Mouse (Mus musculus): ENCODE data around the gene Shroom1.
A peak's percentile ranks its signal among the peaks of the same experiment; 100 is the strongest.
"Not testable (repeated sequence)": the region's sequence is repeated elsewhere in the genome, so short reads cannot be mapped to it uniquely, and the experiment has no call there.

Shroom1 gene

DNA sequence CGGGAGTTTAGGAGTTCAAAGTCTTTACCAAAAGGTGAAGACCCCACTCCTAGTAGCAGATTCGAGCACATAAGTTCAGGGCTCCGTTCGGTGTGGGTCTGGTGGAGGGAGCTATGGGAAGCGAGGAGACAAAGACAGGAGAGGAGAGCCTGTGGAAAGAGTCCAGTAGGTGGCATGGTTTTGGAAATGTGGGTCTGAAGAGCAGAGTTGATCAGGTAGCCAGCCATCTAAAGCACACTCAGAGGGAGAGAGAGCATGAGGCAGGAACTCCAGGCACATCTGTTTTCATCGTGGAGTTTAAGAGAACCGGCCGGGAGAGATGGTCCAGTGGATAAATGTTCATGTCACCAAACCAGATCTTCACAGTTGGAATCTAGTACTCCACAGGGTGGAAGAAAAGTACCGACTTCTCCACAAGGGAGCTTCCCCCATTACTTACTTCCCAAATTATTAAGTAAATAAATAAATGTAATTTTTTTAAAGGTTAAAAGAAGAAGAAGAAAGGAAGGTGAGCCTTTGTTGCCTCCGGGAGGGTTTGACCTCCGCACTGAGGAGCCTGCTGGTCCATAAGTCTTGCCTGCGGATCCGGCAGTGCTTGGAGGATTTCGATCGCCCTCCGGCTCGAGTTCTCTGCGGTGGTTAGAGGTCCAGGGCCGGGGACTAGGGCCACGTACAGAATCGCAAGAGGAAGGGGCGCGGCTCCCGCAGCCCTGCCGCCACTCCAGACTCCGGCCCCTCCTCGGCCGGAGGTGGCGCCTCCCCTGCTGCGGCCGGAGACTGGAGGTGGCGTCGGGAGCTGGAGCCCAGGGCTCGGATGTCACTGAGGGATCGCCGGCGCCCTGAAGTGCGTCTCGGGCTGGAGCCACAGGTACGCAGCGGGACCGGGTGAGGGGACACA is at the start of gene Shroom1, which contains the start of gene Gm10447:
Gene Shroom1, plus strand, starts transcription at position 732 of the 898 bp plus-strand sequence.
Gene Gm10447, minus strand, starts transcription at position 637 of the 898 bp plus-strand sequence.
- DNase-seq (ENCODE audit: low read depth in 1 of 2, low spot score in 2 of 2) = no peak

GRCm38 (mm10) chr11:53411738-53412137 is 45.3 kb upstream of the Shroom1 start:
- DNase-seq (ENCODE audit: low read depth in 1 of 2, low spot score in 2 of 2) = no peak

DNA sequence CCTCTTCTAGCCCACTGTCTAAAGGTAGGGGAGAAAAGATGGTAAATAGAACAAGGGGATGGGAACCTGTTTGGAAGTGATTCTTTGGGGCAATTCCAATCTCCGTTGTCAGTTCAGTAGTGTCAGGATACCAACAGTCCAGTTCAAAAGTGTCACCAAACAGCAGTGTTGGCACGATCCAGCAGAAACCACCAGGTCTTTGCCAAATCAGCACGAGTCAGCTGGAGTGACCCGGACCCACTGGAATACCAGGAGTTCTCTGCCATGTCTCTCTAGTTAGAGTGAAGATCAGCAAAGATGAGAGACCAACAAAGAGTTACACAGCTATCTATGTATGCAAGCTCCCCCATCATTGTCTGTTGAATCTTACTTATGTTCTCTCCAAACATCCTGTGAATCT is 43.1 kb upstream of the Shroom1 start:
- no peak for DNase-seq (ENCODE audit: low read depth in 1 of 2, low spot score in 2 of 2)

DNA sequence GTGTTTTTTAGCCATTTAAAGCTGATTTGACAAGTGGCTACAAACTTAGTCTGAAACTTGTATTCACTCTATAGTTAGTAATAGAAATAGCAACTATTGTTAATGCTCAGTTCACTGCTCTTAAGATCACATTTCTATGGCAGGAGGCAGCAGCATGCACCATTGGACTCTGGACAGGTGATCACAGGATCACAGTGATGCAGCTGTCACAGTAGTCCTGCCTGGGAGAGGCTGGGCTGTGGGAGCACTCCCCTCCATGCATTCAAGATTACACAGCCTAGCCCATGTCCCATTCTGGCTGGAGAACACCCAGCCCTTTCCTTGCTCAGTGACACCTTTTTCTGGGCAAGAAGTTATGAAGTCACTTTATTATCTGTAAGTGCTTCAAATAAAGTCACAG is 39.0 kb upstream of the Shroom1 start:
- DNase-seq (ENCODE audit: low read depth in 1 of 2, low spot score in 2 of 2) = no peak

GRCm38 (mm10) chr11:53423036-53423435 is 34.0 kb upstream of the Shroom1 start, which contains the start of gene Leap2:
Leap2 (minus strand) TSS chr11:53423170.
- no peak for DNase-seq (ENCODE audit: low read depth in 1 of 2, low spot score in 2 of 2)

GRCm38 (mm10) chr11:53424826-53425225 is 32.2 kb upstream of the Shroom1 start:
- no peak for DNase-seq (ENCODE audit: low read depth in 1 of 2, low spot score in 2 of 2)

- no peak for DNase-seq (ENCODE audit: low read depth in 1 of 2, low spot score in 2 of 2)
Observed at GRCm38 (mm10) chr11:53425251-53425650, 31.8 kb upstream of the Shroom1 start.

GRCm38 (mm10) chr11:53425711-53426255 is 31.2 kb upstream of the Shroom1 start:
- DNase-seq (ENCODE audit: low read depth in 1 of 2, low spot score in 2 of 2) = no peak

GRCm38 (mm10) chr11:53426914-53427313 is 30.1 kb upstream of the Shroom1 start:
- not testable (repeated sequence) for DNase-seq (ENCODE audit: low read depth in 1 of 2, low spot score in 2 of 2)

DNA sequence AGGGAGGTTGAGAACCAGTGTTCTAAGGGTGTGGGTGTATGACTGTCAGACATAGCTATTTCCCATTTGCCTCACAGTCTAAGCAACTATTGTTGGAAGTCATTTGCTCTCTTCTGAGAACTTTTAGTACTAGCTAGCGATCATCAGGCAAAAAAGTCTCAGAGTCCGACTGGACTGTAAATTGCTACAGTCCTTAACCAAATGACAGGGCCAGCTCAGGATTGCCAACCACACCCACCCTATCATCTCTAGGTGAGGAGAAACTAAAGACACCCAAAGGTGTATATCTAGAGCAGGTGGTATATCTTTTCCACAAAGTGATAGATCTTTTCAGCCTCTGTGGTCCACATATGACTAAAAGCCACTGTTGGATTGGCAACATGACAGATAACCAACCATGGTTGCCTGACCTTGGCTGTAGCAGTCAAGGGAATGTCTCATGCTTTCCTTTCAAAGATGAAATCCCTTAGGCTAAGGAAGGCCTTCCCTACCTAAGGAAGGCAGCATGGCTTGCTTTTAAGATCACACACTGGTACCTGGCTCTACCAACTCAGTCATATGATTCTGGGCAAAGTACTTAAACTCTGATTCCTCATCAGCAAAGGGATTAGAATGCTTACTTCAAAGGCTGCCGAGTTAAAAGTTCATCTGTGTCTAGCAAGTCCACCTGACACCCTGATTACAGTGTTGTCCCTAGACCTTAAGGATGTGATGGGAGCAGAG is 28.9 kb upstream of the Shroom1 start:
- no peak for DNase-seq (ENCODE audit: low read depth in 1 of 2, low spot score in 2 of 2)

DNA sequence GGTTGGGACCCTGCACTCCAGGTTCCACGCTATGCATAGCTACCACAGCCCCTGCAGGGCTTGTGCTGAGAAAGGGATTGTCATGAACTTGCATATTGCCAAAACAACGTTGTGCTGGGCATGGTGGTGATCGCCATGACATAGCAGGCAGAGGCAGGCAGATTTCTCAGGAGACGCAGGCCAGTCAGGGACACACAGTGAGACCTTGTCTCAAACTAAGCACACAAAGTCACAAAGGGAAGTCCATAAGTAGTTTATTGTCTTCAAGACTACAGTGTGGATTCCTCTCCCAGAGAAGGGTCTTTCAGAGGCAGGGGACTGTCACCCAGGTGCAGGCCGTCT is 28.3 kb upstream of the Shroom1 start:
- DNase-seq (ENCODE audit: low read depth in 1 of 2, low spot score in 2 of 2) = no peak

- DNase-seq (ENCODE audit: low read depth in 1 of 2, low spot score in 2 of 2) = no peak
Observed at GRCm38 (mm10) chr11:53429182-53429581, 27.8 kb upstream of the Shroom1 start.

DNA sequence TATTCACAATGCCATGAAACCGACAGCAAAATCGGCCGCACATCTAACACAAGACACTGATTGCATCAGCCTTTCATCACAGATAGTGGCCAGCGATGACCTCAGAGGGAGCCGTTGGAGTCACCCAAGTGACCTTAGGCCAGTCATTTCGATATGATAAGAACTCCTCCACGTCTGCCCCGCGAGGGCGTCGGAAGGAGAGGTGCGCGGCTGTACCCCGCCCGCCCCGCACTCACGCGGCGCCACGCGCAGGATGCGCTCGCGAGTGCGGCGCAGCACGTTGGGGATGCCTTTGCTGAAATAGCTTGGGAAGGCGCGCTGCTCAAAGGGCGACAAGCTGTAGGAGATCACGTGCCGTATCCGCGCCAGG is 26.7 kb upstream of the Shroom1 start:
- no peak for DNase-seq (ENCODE audit: low read depth in 1 of 2, low spot score in 2 of 2)

DNA sequence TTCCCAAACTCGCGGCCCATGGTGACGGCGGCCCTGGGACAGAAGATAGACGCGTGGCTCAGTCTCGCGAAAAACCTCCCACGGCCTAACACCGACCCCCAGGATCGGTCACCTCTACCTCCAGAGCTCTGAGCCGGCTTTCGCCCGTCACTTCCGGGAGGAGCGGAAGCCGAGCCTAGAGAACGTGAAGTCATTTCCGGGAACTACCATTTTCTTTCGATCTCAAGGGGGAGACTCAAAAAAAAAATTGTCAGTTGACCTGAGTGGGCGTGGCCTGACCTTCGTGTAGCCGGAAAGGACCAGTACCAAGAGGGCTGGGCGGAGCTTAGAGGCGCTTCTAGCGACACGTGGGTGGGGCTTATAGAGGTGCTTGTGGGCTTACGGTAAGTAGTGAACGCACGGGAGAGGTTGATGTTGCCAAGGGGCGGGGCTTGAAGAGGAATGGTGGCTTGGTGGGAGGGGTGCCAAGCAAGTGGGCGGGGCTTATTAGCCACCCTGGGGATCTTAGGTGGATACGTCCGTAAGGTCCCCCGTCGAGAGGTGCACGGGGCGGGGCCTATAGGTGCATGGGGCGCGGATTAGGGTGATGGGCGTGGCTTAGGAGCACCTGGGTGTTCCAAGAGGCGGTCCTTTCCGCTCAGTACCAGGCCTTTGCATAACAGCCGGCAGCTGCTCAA is 26.2 kb upstream of the Shroom1 start, which contains the start of the genes Uqcrq and Gdf9:
Gene Uqcrq, minus strand, starts transcription at position 162 of the 677 bp plus-strand sequence.
Gene Gdf9, plus strand, starts transcription at position 354 of the 677 bp plus-strand sequence.
- peak; percentile 95 to 97 for DNase-seq (ENCODE audit: low read depth in 1 of 2, low spot score in 2 of 2)

DNA sequence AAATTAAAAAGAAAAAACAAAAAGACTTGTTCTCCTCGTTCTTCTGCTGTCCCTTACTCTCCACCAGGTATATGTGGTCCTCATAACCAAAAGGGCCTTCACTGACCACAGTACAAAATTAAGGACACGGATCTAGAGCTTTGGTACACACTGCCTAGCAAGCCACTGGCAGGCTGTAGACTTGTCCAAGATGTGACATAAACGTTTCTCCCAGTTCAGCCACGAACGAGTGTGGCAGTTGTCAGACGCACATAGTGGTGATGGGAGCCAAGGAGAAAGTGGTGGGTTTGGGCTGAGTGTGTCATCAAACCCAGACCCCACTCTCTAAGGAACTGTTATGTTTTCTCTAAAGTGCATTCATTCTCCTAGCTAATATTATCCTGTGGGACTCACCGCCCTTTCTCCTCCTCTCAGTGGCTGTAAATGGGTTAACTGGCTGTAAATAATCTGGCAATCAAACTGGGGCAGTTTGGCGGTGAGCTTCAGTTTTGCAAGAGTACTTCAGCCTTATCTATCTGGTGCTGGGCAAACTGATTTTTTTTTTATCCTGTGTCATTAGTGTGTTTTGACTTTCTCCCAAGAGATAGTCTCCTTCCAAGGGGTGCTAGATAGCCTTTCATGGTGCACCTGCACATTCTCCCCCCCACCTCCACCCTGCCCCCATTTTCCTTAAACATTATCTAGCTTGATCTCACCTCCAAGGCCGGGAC is 25.5 kb upstream of the Shroom1 start:
- no peak for DNase-seq (ENCODE audit: low read depth in 1 of 2, low spot score in 2 of 2)

DNA sequence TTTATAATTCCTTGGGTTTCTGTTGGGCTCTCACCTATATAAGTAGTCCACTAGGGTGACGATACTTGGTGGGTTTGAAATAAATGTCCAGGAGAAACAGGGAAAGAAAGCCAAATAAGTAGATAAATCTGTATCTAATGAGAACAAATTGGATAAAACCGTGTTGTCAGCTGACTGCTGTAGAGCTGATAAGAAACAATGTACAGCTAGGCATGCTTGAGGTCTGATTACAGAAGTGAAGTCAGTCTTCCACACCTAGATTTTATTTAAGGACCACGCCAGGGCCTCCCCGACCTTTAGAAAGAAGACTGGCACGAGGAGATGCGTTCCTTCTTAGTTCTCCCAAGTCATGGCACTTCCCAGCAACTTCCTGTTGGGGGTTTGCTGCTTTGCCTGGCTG is 23.9 kb upstream of the Shroom1 start:
- no peak for DNase-seq (ENCODE audit: low read depth in 1 of 2, low spot score in 2 of 2)

GRCm38 (mm10) chr11:53435504-53435903 is 21.5 kb upstream of the Shroom1 start:
- DNase-seq (ENCODE audit: low read depth in 1 of 2, low spot score in 2 of 2) = no peak

- no peak for DNase-seq (ENCODE audit: low read depth in 1 of 2, low spot score in 2 of 2)
Observed at GRCm38 (mm10) chr11:53436338-53436737, 20.7 kb upstream of the Shroom1 start.

GRCm38 (mm10) chr11:53441921-53442320 is 15.1 kb upstream of the Shroom1 start:
- DNase-seq (ENCODE audit: low read depth in 1 of 2, low spot score in 2 of 2) = no peak

- DNase-seq (ENCODE audit: low read depth in 1 of 2, low spot score in 2 of 2) = peak in 1 of 2 experiments; percentile 26
Observed at GRCm38 (mm10) chr11:53443861-53444260, 13.1 kb upstream of the Shroom1 start.

DNA sequence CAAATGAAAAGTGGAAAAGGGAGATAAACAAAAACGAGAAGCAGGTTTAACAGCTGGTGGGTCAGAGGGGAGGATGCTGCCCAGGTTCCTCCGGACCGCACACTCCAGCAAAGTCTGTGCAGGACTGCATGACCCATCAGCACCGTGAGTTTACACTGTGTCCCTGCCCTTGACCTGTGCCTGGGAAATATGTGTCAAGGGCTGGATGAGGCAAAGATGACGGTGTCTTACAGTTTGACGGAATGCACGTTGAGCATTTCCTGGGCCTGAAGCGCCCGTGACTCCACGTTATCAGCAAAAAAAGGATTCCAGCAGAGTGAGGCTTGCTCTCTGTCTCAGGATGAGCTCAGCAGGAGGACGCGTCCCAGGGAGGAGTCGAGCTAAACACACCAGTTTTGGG is 11.4 kb upstream of the Shroom1 start:
- DNase-seq (ENCODE audit: low read depth in 1 of 2, low spot score in 2 of 2) = no peak
